Mouse (Mus musculus): ENCODE data around the gene Zfp42.

The Zfp42 gene

DNA sequence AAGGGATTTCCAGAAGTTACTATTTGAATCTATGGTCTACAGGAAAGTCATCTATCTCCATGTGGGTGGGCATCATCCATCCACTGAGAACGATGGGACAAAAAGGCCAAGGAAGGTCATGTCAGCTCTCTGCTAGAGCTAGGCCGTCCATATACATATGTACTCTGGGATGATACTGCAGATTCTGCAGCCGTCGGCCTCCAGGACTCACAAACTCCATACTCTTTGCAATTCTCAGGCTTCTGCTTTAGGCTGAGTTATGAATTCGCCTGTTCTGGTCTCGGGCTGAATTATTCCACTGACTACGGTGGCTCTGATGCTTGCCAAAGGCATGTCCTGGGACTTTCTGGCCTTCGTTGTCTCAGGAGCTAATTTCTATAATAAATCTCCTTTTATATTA is 58.1 kb downstream of the Zfp42 start:
- no peak for DNase-seq
